Mouse (Mus musculus) hindbrain, embryonic 11.5 days (tissue): ENCODE measurements around the gene Otc. TPM values are rescaled to one million over a fixed set of nuclear protein-coding genes. Genes with fewer than 3 reads are reported as not detected.

Source experiments
- ATAC-seq: fragments of 200-750 bp; cut with Nextera tagmentation; 2 replicates; pipeline ENCODE4 v1.8.0; 2017; ENCODE audit warnings: mild to moderate bottlenecking, moderate TSS enrichment, moderate library complexity; ENCODE audit not compliant: low FRiP score
- DNase-seq: peaks from one replicate; pipeline ENCODE4 v3.0.0-alpha.2; 2015; ENCODE audit warnings: low spot score
- H3K27ac ChIP-seq: fragments of 300-500 bp; sonication (generic); 2 replicates; pipeline ENCODE4 v1.5.1; 2014; ENCODE audit warnings: mild to moderate bottlenecking, low read depth, low read length
- H3K27me3 ChIP-seq: fragments of 300-500 bp; sonication (generic); 2 replicates; pipeline ENCODE4 v1.6.1; 2014; ENCODE audit warnings: mild to moderate bottlenecking, low read length, moderate library complexity, mixed read lengths; ENCODE audit not compliant: control insufficient read depth, insufficient read depth
- H3K36me3 ChIP-seq: fragments of 300-500 bp; sonication (generic); 2 replicates; pipeline ENCODE4 v1.6.1; 2014; ENCODE audit warnings: mild to moderate bottlenecking, low read length, moderate library complexity, mixed read lengths; ENCODE audit not compliant: control insufficient read depth, insufficient read depth
- H3K4me1 ChIP-seq: fragments of 300-500 bp; sonication (generic); replicated peaks from 2 replicates; pipeline ENCODE4 v1.6.1; 2014; ENCODE audit warnings: low read length, mixed read lengths; ENCODE audit not compliant: control insufficient read depth, insufficient read depth
- H3K4me2 ChIP-seq: fragments of 300-500 bp; sonication (generic); replicated peaks from 2 replicates; pipeline ENCODE4 v1.6.1; 2014; ENCODE audit warnings: mild to moderate bottlenecking, low read depth, low read length
- H3K4me3 ChIP-seq: fragments of 300-500 bp; sonication (generic); 2 replicates; pipeline ENCODE4 v1.5.1; 2014; ENCODE audit warnings: low read depth, low read length
- H3K9ac ChIP-seq: fragments of 300-500 bp; sonication (generic); 2 replicates; pipeline ENCODE4 v1.6.1; 2014; ENCODE audit warnings: low read depth, low read length
- H3K9me3 ChIP-seq: fragments of 300-500 bp; sonication (generic); 2 replicates; pipeline ENCODE4 v1.6.1; 2016; ENCODE audit warnings: low read length; ENCODE audit not compliant: control insufficient read depth
- WGBS: fragments of 180-500 bp; shearing (Covaris S2); extraction: QIAGEN DNeasy Blood & Tissue Kit; methylation state at CpG from one replicate; pipeline ENCODE4 v1.1.7; 2014; 5-methylcytosine and 5-hydroxymethylcytosine counted together
- polyA plus RNA-seq: library from polyadenylated mRNA; unstranded; fragments of >200 nt; fragmentation: Nextera tagmentation; extraction: Ambion mirVana; gene quantifications from 2 replicates; pipeline ENCODE4 v1.2.1, GENCODE M21; 2014

Otc gene
- polyA plus RNA-seq, 1 experiment from 2014 or later = not detected

DNA sequence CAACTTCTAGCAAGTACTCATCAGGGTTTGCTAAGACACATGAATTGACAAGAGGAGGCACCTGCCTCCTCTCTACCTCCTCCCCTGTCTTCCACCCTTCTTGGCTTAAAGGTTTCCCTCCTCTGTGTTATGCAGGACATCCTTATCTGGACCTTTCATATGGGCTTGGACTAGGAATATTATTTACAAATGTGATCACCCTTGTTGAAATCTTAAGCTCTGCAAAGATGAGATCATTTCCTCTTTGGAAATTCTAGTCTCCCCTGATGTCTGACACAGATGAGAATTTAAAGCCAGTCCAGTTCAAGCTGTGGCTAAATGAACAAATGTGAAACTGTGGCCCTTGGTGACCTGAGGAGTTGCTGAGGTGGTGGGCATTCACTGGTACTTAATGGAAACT is 748 bp upstream of the Otc start:
- no peak overlapping the region for H3K27ac ChIP-seq
- H3K36me3 ChIP-seq = no peaks in the 10 kb centered on the region
- H3K9ac ChIP-seq = no peak overlapping the region
- H3K9me3 ChIP-seq = no peaks in the 10 kb centered on the region
- H3K4me1 ChIP-seq = no peaks in the 10 kb centered on the region
- ATAC-seq (no peak), DNase-seq (no peak)
- H3K4me2 ChIP-seq = no peak overlapping the region
- no peak overlapping the region for H3K4me3 ChIP-seq
- H3K27me3 ChIP-seq = no peaks in the 10 kb centered on the region

DNA sequence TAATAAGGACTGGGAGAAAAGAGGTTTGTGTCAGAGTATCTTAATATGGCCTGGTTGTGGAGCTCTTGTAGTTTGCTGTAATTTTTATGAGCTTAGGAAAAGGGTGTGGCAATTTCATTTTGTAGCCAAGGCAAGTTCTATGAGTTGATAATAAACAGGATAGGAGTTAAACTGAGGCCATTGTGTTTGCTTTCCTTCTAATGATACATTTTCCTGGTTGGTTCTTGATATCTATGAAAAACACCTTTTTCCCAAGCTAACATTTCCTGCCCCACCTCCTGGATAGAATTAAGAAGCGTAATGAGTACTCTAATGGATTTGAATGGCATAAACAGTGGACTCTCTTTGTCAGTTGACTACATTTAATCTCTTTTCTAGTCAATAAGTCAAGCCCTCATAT is 5.7 kb downstream of the Otc start:
- DNase-seq = no peak
- Histone ChIP-seq H3K9me3 (no peaks in the 10 kb centered on the region), H3K4me1 (no peaks in the 10 kb centered on the region), H3K9ac (no peak overlapping the region), H3K27ac (no peak overlapping the region), H3K4me2 (no peak overlapping the region), H3K4me3 (no peak overlapping the region), H3K27me3 (no peaks in the 10 kb centered on the region), H3K36me3 (no peaks in the 10 kb centered on the region)
- 96% methylated on average over 1 of the region's 1 CpGs for WGBS
- ATAC-seq = no peak

DNA sequence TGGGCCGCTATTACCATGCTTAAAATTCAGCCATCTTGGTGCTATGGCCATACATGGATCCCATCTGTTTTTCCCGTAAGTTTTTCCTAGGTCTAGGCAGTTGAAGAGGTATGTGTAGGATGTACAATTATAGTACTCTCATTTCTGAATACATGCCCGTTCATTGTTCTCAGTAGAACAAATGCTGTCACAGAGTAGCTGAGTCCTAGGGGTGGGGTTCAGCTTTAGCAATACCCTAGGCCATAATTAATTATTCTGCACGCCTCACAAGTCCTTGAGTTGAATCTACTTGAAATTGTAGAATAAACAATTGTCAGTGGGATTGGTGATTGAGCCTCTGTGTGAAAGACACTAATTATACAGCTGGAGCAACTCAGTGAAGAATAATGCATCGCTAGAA is 6.2 kb downstream of the Otc start:
- Histone ChIP-seq H3K36me3 (no peaks in the 10 kb centered on the region), H3K4me1 (no peaks in the 10 kb centered on the region), H3K9me3 (no peaks in the 10 kb centered on the region), H3K4me2 (no peak overlapping the region), H3K27ac (no peak overlapping the region), H3K4me3 (no peak overlapping the region), H3K9ac (no peak overlapping the region), H3K27me3 (no peaks in the 10 kb centered on the region)
- ATAC-seq (no peak), DNase-seq (no peak)
- 84% methylated on average over 5 of the region's 5 CpGs for WGBS

DNA sequence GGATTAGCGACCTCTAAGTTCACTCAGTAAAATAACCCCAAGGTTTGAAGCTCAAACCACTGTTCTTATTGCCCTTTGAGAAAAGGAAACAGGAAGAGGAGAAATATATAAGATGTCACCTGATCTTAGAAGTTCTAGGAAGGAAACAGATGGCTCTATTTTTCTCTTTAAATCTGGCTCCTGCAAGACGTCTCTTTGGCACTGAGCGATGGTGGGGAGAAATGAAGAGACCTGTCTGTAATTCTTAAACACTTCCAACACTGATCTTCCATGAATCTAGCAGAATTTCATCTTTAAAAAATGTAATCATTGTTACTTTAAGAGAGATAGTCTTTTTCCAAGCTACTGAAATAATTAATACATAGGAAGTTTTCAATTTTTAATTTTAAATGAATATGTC is 16.2 kb downstream of the Otc start:
- no peaks in the 10 kb centered on the region for H3K27me3 ChIP-seq
- 89% methylated on average over 3 of the region's 3 CpGs for WGBS

DNA sequence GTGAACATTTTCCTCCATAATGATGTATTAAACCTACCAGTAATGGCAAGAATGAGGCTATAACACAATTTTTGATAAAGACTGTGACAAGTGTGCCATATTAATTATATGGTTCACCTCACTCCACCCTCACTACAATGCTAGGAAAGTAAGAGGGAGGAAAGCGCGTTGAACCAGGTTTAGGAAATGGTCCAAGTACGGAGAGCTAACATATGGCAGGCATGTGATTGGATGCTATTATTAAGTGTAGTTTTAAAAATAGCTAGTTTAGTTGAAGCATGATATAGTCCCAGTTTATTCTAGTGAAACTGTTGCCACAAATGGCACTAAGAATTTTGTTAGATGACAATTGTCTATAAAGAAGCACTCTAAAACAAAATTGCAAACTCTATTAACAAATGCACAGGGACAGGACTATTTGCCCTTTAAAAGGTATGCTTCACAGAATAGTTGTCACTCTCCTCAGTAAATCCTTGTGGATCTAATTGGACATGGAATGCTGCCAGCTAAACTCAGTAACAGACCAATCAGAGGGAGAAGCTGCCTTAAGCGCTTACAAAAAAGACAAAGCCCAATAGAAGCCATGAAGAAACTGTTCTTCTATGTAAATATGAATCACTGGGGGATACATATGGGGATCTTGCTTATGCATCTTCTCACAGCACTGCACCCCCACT is 16.8 kb downstream of the Otc start:
- Histone ChIP-seq H3K9ac (no peak overlapping the region), H3K27ac (no peak overlapping the region), H3K9me3 (no peaks in the 10 kb centered on the region), H3K4me2 (no peak overlapping the region), H3K4me3 (no peak overlapping the region), H3K4me1 (no peaks in the 10 kb centered on the region), H3K36me3 (no peaks in the 10 kb centered on the region), H3K27me3 (no peaks in the 10 kb centered on the region)
- 82% methylated on average over 4 of the region's 4 CpGs for WGBS
- DNase-seq = no peak
- no peak for ATAC-seq

More for the DNA sequence above, 16.2 kb downstream of the Otc start:
- no peaks in the 10 kb centered on the region for H3K36me3 ChIP-seq
- no peak overlapping the region for H3K4me3 ChIP-seq
- H3K4me1 ChIP-seq = no peaks in the 10 kb centered on the region
- no peak for DNase-seq
- no peak overlapping the region for H3K27ac ChIP-seq
- no peak overlapping the region for H3K4me2 ChIP-seq
- no peak overlapping the region for H3K9ac ChIP-seq
- no peaks in the 10 kb centered on the region for H3K9me3 ChIP-seq
- ATAC-seq = no peak

DNA sequence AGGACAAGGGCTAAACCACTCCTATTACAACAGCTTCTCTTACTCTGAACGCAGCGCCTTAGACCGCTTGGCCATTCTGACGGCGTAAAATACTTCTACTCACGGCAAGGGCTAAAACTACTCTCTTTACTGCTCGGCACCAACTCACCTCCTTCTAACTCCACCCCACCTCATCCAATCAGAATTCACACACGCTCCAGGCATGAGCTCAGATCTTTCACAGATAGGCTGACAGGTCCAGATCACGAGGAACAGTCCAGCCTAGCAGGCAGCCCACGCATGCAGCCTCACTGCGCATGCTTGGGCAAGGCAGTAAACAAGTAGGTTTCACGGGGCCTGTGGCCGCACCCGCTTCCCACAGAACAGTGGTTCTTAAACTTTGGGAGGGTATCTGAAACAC is 45.2 kb downstream of the Otc start:
- Histone ChIP-seq H3K9me3 (no peaks in the 10 kb centered on the region), H3K4me2 (no peak overlapping the region), H3K4me1 (no peaks in the 10 kb centered on the region), H3K4me3 (no peak overlapping the region), H3K36me3 (no peaks in the 10 kb centered on the region), H3K27me3 (no peaks in the 10 kb centered on the region), H3K27ac (no peak overlapping the region), H3K9ac (no peak overlapping the region)
- ATAC-seq (no peak), DNase-seq (no peak)
- WGBS = 90% methylated on average over 14 of the region's 14 CpGs

DNA sequence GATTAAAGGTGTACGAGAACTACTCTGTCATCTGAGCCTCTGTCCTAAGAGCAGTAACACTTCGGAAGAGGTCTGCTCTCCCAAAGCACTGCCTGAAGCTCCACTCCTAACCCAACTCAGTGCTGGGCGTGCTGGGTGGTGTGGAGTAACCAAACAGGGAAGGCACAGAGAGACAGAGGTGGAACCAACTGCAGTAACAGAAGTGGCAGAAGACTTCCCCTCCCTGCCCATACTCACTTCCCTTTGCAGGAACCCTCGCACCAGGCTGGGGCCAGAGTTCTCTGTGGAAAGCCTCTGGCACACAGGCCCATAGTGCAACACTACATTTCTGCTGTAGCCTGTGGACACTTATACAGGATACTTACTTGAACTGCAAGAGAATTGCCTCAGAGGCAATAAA is 66.1 kb downstream of the Otc start:
- no peak overlapping the region for H3K4me2 ChIP-seq
- no peak for ATAC-seq
- WGBS = 83% methylated on average over 4 of the region's 4 CpGs

DNA sequence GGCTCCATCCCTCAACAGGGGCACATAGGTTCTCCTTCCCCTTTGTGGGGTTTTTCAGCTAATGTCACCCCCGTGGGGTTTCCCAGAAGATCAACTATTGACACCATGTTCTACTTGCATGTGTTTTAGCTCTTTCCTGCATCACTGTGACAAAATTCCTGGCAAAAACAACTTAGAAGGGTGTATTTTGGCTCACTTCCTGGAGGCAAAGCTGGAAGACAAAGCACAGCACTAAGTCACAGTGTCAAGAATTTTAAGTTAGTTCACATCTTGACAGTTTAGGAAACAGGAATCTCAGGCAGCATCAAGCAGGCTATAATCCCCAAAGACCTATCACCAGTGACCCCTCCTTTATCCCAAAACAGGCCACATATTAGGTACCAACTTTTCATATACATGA is 78.1 kb downstream of the Otc start:
- no peak overlapping the region for H3K27ac ChIP-seq
- DNase-seq (no peak), ATAC-seq (no peak)
- H3K4me2 ChIP-seq = no peak overlapping the region
- no peaks in the 10 kb centered on the region for H3K27me3 ChIP-seq
- H3K4me3 ChIP-seq = no peak overlapping the region
- no peaks in the 10 kb centered on the region for H3K9me3 ChIP-seq
- no peaks in the 10 kb centered on the region for H3K4me1 ChIP-seq
- H3K36me3 ChIP-seq = no peaks in the 10 kb centered on the region
- WGBS = 79% methylated on average over 1 of the region's 1 CpGs
- H3K9ac ChIP-seq = no peak overlapping the region

More for the DNA sequence above, 66.1 kb downstream of the Otc start:
- DNase-seq = no peak
- H3K36me3 ChIP-seq = no peaks in the 10 kb centered on the region
- H3K9me3 ChIP-seq = no peaks in the 10 kb centered on the region
- H3K27ac ChIP-seq = no peak overlapping the region
- H3K9ac ChIP-seq = no peak overlapping the region
- H3K4me3 ChIP-seq = no peak overlapping the region
- H3K4me1 ChIP-seq = no peaks in the 10 kb centered on the region
- H3K27me3 ChIP-seq = no peaks in the 10 kb centered on the region

DNA sequence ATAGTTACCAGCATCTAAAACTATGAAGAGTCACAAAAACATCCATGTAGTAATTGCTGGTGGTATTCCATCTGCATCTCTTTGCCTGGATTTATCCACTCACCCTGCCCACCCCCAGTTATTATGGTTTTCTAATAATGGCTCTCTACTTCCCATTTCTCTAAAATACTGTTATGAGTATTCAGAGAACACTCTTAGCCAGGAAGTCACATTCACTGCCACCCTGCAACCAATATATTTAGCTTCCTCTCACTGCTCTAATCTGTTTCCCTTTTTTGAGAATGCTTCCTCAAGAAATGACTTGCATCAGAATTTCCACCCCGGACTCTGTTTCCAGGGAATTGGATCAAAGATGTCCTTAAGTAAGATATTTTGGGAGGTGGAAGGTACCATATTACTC is 79.6 kb downstream of the Otc start:
- Histone ChIP-seq H3K27me3 (no peaks in the 10 kb centered on the region), H3K36me3 (no peaks in the 10 kb centered on the region), H3K4me1 (no peaks in the 10 kb centered on the region), H3K9ac (no peak overlapping the region), H3K9me3 (no peaks in the 10 kb centered on the region), H3K27ac (no peak overlapping the region), H3K4me2 (no peak overlapping the region), H3K4me3 (no peak overlapping the region)
- DNase-seq (no peak), ATAC-seq (no peak)
- WGBS = 85% methylated on average over 1 of the region's 1 CpGs
